Mouse (Mus musculus) ovary, adult 18-20 months (tissue): ENCODE measurements at regions not wholly inside any gene's neighbourhood (a gene's known extent, or its start where the extent isn't known, plus 50 kb on each side); places are given as distances from the start of the nearest gene placed in this dataset.

Source experiments
- DNase-seq: peaks from one replicate; pipeline ENCODE4 v3.0.0; 2022; ENCODE audit warnings: low spot score, mixed read lengths

GRCm38 (mm10) chr13:26594313-26594712 is 175.7 kb downstream of the Hdgfl1 start:
- no peak for DNase-seq

- DNase-seq, result no peak
These were observed 176.2 kb downstream of the Hdgfl1 start for GRCm38 (mm10) chr13:26593750-26594149.

- DNase-seq, result no peak
These were observed 193.9 kb downstream of the Hdgfl1 start for GRCm38 (mm10) chr13:26575890-26576543.

- DNase-seq, result no peak
These were observed 200.5 kb downstream of the Hdgfl1 start for GRCm38 (mm10) chr13:26569422-26569821.

GRCm38 (mm10) chr13:26564941-26565862 is 204.8 kb downstream of the Hdgfl1 start:
- DNase-seq, result no peak

GRCm38 (mm10) chr13:26558366-26558765 is 211.6 kb downstream of the Hdgfl1 start:
- DNase-seq, result no peak

GRCm38 (mm10) chr13:26554266-26554665 is 215.7 kb downstream of the Hdgfl1 start:
- no peak for DNase-seq

- no peak for DNase-seq
These were observed 217.8 kb downstream of the Hdgfl1 start for GRCm38 (mm10) chr13:26552122-26552521.

- DNase-seq, result no peak
These were observed 231.0 kb downstream of the Hdgfl1 start for GRCm38 (mm10) chr13:26538928-26539327.

GRCm38 (mm10) chr13:26536575-26536974 is 233.4 kb downstream of the Hdgfl1 start:
- no peak for DNase-seq

GRCm38 (mm10) chr13:26532761-26533160 is 237.2 kb downstream of the Hdgfl1 start:
- DNase-seq, result no peak

GRCm38 (mm10) chr13:26519054-26519453 is 250.9 kb downstream of the Hdgfl1 start:
- no peak for DNase-seq

GRCm38 (mm10) chr13:26518425-26518824 is 251.5 kb downstream of the Hdgfl1 start:
- DNase-seq, result no peak

- no peak for DNase-seq
These were observed 252.3 kb downstream of the Hdgfl1 start for GRCm38 (mm10) chr13:26517646-26518045.

- DNase-seq, result no peak
These were observed 259.5 kb downstream of the Hdgfl1 start for GRCm38 (mm10) chr13:26510448-26510847.

GRCm38 (mm10) chr13:26509841-26510240 is 260.1 kb downstream of the Hdgfl1 start:
- DNase-seq, result no peak

GRCm38 (mm10) chr13:26503744-26504143 is 266.2 kb downstream of the Hdgfl1 start:
- DNase-seq, result no peak

- no peak for DNase-seq
These were observed 272.9 kb downstream of the Hdgfl1 start for GRCm38 (mm10) chr13:26497086-26497485.

GRCm38 (mm10) chr13:26495871-26496270 is 274.1 kb downstream of the Hdgfl1 start:
- no peak for DNase-seq

- no peak for DNase-seq
These were observed 300.6 kb downstream of the Hdgfl1 start for GRCm38 (mm10) chr13:26469343-26469742.

GRCm38 (mm10) chr13:26467526-26467925 is 302.4 kb downstream of the Hdgfl1 start:
- DNase-seq, result no peak

- DNase-seq, result no peak
These were observed 305.4 kb downstream of the Hdgfl1 start for GRCm38 (mm10) chr13:26464523-26464922.

- DNase-seq, result no peak
These were observed 305.9 kb downstream of the Hdgfl1 start for GRCm38 (mm10) chr13:26464096-26464495.
